Mouse (Mus musculus) heart, postnatal 0 days (tissue): ENCODE results near the gene Arhgef25. TPM values are rescaled to one million over a fixed set of nuclear protein-coding genes. Genes with fewer than 3 reads are reported as not detected.
A peak's percentile ranks its signal among the peaks of the same experiment; 100 is the strongest.

Experiments used
- ATAC-seq: fragments of 200-750 bp; cut with Nextera tagmentation; 2 replicates; pipeline ENCODE4 v1.8.0; 2017; ENCODE audit warnings: low read depth, moderate number of reproducible peaks, moderate library complexity; ENCODE audit not compliant: insufficient read depth
- DNase-seq: peaks from one replicate; pipeline ENCODE4 v3.0.0-alpha.2; 2016; ENCODE audit warnings: low spot score
- H3K27ac ChIP-seq: fragments of 300-500 bp; sonication (generic); 2 replicates; pipeline ENCODE4 v1.5.1; 2014; ENCODE audit warnings: low read depth, mild to moderate bottlenecking
- H3K27me3 ChIP-seq: fragments of 300-500 bp; sonication (generic); 2 replicates; pipeline ENCODE4 v1.6.1; 2014; ENCODE audit warnings: low read length, mixed read lengths; ENCODE audit not compliant: control insufficient read depth, insufficient read depth
- H3K36me3 ChIP-seq: fragments of 300-500 bp; sonication (generic); replicated peaks from 2 replicates; pipeline ENCODE4 v1.6.1; 2014; ENCODE audit warnings: low read length, mixed read lengths; ENCODE audit not compliant: control insufficient read depth, insufficient read depth
- H3K4me1 ChIP-seq: fragments of 300-500 bp; sonication (generic); 2 replicates; pipeline ENCODE4 v1.6.1; 2014; ENCODE audit warnings: antibody characterized with exemption; ENCODE audit not compliant: control insufficient read depth, insufficient read depth
- H3K4me2 ChIP-seq: fragments of 300-500 bp; sonication (generic); 2 replicates; pipeline ENCODE4 v1.6.1; 2014; ENCODE audit warnings: low read depth, mild to moderate bottlenecking, low read length, moderate library complexity
- H3K4me3 ChIP-seq: fragments of 300-500 bp; sonication (generic); 2 replicates; pipeline ENCODE4 v1.5.1; 2014; ENCODE audit warnings: low read depth, low read length
- H3K9ac ChIP-seq: fragments of 300-500 bp; sonication (generic); replicated peaks from 2 replicates; pipeline ENCODE4 v1.6.1; 2014; ENCODE audit warnings: low read depth, low read length, mixed read lengths
- H3K9me3 ChIP-seq: fragments of 300-500 bp; sonication (generic); replicated peaks from 2 replicates; pipeline ENCODE4 v1.6.1; 2016; ENCODE audit warnings: low read length; ENCODE audit not compliant: control insufficient read depth
- CTCF ChIP-seq: IDR thresholded peaks from 2 replicates; pipeline ENCODE4 v1.5.1; 2016; ENCODE audit warnings: antibody characterized with exemption, control low read depth, low read depth
- EP300 ChIP-seq: IDR thresholded peaks from 2 replicates; pipeline ENCODE4 v1.6.1; 2016; ENCODE audit warnings: antibody characterized with exemption, low read depth
- WGBS: fragments of 180-500 bp; shearing (Covaris S2); extraction: QIAGEN DNeasy Blood & Tissue Kit; methylation state at CpG from one replicate; pipeline ENCODE4 v1.1.7; 2014; 5-methylcytosine and 5-hydroxymethylcytosine counted together
- polyA plus RNA-seq: library from polyadenylated mRNA; unstranded; fragments of >200 nt; fragmentation: Nextera tagmentation; extraction: Ambion mirVana; gene quantifications from 2 replicates; pipeline ENCODE4 v1.2.1, GENCODE M21; 2015
- total RNA-seq: library from RNA; depleted of rRNA; stranded (reverse); fragments of >200 nt; gene quantifications from 2 replicates; pipeline ENCODE4 v1.2.3, GENCODE M21; 2014; ENCODE audit warnings: low replicate concordance; rRNA removed

The Arhgef25 gene
- total RNA-seq (20.8 and 44.2 TPM in 2 replicates), polyA plus RNA-seq (10.0 and 13.8 TPM in 2 replicates)

DNA sequence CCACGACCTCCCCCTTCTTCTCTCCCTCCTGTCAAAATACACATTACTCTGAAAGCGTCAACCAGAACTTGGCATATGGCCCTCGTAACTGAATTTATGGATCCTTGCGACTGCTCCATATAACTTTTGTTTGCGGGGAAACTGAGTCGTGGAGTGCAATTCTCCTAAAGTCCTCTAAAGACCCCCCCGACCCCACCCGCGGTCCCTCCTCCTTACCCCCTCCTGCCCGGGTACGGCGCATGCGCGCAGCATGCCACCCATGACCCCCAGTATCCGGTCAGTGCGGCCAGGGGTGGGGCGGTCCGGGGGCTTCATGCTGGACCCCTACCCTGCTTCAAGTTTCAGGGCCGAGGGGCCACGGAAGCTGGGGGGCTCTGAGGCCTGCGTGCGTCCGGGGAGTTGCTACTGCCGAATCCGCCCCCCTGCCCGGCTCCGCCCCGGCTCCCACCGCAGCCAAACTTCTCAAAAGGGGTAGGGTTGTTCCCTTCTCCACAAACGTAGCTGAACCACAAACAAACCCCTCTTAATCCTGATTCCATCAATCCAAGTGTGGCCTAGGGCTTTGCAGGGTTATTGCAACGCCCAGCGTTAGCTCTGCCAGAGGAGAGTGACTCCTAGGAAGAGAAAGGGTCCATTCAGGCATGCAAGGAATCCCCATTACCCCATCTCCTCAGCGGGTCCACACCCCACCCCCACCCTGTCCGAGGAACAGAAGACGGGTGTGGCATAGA lies at the start of gene Arhgef25:
TSS of gene Arhgef25 (minus strand) at position 433 of the 731 bp plus-strand sequence.
- H3K4me3 ChIP-seq = peak within 1 kb of the TSS; percentile 59
- H3K27me3 ChIP-seq = peaks cover 6% of the 10 kb centered on the region
- H3K4me1 ChIP-seq = peaks cover 10% of the 10 kb centered on the region
- no peaks in the 10 kb centered on the region for H3K9me3 ChIP-seq
- H3K36me3 ChIP-seq = peaks cover 11% of the 10 kb centered on the region
- TF ChIP-seq CTCF = no peak
- no peak for TF ChIP-seq EP300
- 4% methylated on average over 35 of the region's 35 CpGs for WGBS
- no peak for DNase-seq
- 0 out of 2 replicates have a peak, but pooled peaks have one; percentile 10 for ATAC-seq
- peak within 1 kb of the TSS; percentile 55 for H3K9ac ChIP-seq
- peak within 1 kb of the TSS; percentile 85 for H3K4me2 ChIP-seq
- H3K27ac ChIP-seq = peak within 1 kb of the TSS; percentile 59

DNA sequence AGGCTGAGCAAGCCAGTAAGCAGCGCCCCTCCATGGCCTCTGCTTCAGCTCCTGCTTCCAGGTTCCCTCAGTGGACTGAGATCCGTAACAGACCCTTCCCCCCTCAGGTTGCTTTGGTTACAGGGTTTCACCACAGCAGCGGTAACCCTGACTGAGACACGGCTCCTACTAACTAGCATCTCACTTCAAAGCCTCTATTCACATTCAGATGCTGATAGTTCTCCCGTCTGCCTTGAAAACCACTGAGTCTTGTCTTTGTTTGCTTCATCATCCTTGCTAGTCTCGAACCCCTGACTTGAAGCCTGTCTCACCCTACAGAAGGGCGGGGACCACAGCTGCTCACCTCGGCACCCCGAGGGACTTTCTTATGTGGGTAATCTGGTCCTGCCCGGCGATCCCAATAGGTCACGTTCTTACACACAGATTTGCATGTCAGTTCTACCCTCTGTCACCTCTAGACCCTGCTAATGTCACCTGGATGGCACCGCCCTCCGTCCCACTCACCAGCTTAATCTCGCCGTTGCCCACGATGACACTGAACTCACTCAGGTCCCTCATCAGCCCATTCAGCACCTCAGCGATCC lies 48.5 kb upstream of the Arhgef25 start:
- no peak for ATAC-seq
- H3K4me2 ChIP-seq = no peak overlapping the region

DNA sequence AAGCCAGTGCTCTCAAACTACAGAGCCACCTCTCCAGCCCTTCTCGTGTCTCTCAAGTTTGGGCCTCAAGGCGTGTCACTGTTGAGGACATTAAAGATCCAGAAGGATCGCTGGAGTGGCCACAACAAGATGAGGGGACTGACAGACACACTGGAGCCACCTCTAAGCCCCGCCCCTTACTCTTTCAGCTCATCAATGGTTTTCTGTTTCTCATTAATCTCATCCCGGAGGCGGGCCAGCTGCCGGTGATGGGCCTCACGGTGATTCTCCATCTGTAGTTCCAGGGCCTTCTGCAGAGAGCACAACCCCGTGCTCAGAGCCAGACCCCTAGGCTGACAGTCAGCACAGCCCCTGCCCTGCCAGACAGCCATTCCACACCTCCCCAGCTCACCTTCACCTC lies 46.7 kb upstream of the Arhgef25 start:
- 49% methylated on average over 9 of the region's 9 CpGs for WGBS
- Histone ChIP-seq H3K9me3 (no peaks in the 10 kb centered on the region), H3K36me3 (no peaks in the 10 kb centered on the region), H3K4me1 (no peaks in the 10 kb centered on the region), H3K4me3 (no peak overlapping the region), H3K27ac (no peak overlapping the region), H3K27me3 (peaks cover 20% of the 10 kb centered on the region; the same call in 1 of the 2 replicates), H3K4me2 (no peak overlapping the region), H3K9ac (no peak overlapping the region)
- no peak for TF ChIP-seq EP300
- no peak for TF ChIP-seq CTCF
- ATAC-seq (no peak), DNase-seq (no peak)

More for the DNA sequence above, 48.5 kb upstream of the Arhgef25 start:
- WGBS = 68% methylated on average over 18 of the region's 18 CpGs
- H3K27ac ChIP-seq = no peak overlapping the region
- peaks cover 20% of the 10 kb centered on the region; the same call in 1 of the 2 replicates for H3K27me3 ChIP-seq
- DNase-seq = no peak
- no peak overlapping the region for H3K4me3 ChIP-seq
- H3K9me3 ChIP-seq = no peaks in the 10 kb centered on the region
- no peak for TF ChIP-seq EP300
- TF ChIP-seq CTCF = no peak
- no peaks in the 10 kb centered on the region for H3K4me1 ChIP-seq
- no peak overlapping the region for H3K9ac ChIP-seq
- H3K36me3 ChIP-seq = no peaks in the 10 kb centered on the region

DNA sequence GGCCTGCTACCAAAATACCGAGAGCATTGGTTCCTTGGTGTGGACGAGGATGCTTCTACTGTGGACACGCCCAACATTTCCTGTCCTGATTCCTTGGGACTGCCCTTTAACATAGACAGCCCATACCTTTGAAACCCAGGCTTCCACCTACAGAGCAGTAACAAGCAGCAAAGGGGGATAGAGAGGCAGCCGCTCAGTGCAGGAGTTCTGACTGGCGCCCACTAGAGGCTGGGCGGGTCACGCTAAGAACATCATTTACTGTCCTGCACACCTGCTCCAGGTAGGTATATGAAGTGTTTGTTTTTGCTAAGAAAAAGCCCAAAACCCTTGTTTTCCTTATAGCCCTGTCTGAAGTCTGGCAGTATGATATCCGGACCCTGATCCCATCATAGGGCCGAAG lies 43.3 kb upstream of the Arhgef25 start:
- H3K9me3 ChIP-seq = no peaks in the 10 kb centered on the region
- H3K27me3 ChIP-seq = peaks cover 21% of the 10 kb centered on the region; the same call in 1 of the 2 replicates
- no peak overlapping the region for H3K4me3 ChIP-seq

DNA sequence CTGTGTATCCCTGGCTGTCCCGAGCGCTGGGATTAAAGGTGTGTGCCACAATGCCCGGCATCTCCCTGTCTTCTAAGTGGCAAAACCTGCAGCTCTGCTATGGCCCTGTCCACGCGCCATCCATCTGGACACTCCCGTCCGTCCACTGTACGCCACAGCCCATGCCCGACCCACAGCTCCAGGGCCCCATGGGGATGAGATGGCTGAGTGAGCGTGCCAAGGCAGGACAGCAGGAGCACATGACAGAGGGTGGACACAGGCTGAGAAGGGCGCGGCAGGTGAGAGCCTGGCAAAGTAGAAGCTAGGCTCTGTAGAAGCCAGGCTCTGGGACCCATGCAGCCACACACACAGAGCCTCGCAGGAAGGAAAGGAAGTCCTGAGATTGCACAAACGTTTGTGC lies 41.9 kb upstream of the Arhgef25 start:
- DNase-seq = no peak
- TF ChIP-seq EP300 (no peak), CTCF (no peak)
- Histone ChIP-seq H3K4me2 (no peak overlapping the region), H3K4me3 (no peak overlapping the region), H3K9me3 (no peaks in the 10 kb centered on the region), H3K36me3 (no peaks in the 10 kb centered on the region), H3K27ac (no peak overlapping the region), H3K4me1 (no peaks in the 10 kb centered on the region), H3K27me3 (peaks cover 21% of the 10 kb centered on the region; the same call in 1 of the 2 replicates), H3K9ac (no peak overlapping the region)
- 74% methylated on average over 14 of the region's 14 CpGs for WGBS
- no peak for ATAC-seq

More for the DNA sequence above, 43.3 kb upstream of the Arhgef25 start:
- Histone ChIP-seq H3K4me1 (no peaks in the 10 kb centered on the region), H3K4me2 (no peak overlapping the region), H3K27ac (no peak overlapping the region), H3K36me3 (no peaks in the 10 kb centered on the region), H3K9ac (no peak overlapping the region)
- WGBS = 74% methylated on average over 9 of the region's 9 CpGs
- DNase-seq (no peak), ATAC-seq (no peak)
- no peak for TF ChIP-seq EP300
- no peak for TF ChIP-seq CTCF
